Mouse (Mus musculus): ENCODE data around the gene Il17c. TPM values are rescaled to one million over a fixed set of nuclear protein-coding genes. Genes with fewer than 3 reads are reported as not detected.
A peak's percentile ranks its signal among the peaks of the same experiment; 100 is the strongest.

The Il17c gene
- total RNA-seq, 2 experiments from 2014 or later = not detected

GRCm38 (mm10) chr8:122430058-122430636 is 8.3 kb downstream of the Il17c start:
- peak; percentile 76 for ATAC-seq (replicated peaks; ENCODE audit: poor library complexity)

- no peak for ATAC-seq (replicated peaks; ENCODE audit: poor library complexity)
Measured at GRCm38 (mm10) chr8:122430646-122431045, 8.8 kb downstream of the Il17c start.

- no peak for ATAC-seq (replicated peaks; ENCODE audit: poor library complexity)
Measured at GRCm38 (mm10) chr8:122431694-122432442, 10.0 kb downstream of the Il17c start.

- ATAC-seq (replicated peaks; ENCODE audit: poor library complexity) = peak; percentile 56
Measured at GRCm38 (mm10) chr8:122432443-122433268, 10.8 kb downstream of the Il17c start, which contains the start of gene Cyba. Gene Cyba (minus strand): TSS chr8:122432930.

GRCm38 (mm10) chr8:122433269-122433905 is 11.6 kb downstream of the Il17c start:
- ATAC-seq (replicated peaks; ENCODE audit: poor library complexity) = peak; percentile 25; the same call in 1 of the 2 replicates

GRCm38 (mm10) chr8:122435375-122435774 is 13.6 kb downstream of the Il17c start:
- ATAC-seq (replicated peaks; ENCODE audit: poor library complexity) = no peak

GRCm38 (mm10) chr8:122436146-122436545 is 14.3 kb downstream of the Il17c start:
- no peak for ATAC-seq (replicated peaks; ENCODE audit: poor library complexity)

- ATAC-seq (replicated peaks; ENCODE audit: poor library complexity) = no peak
Measured at GRCm38 (mm10) chr8:122436586-122437125, 14.8 kb downstream of the Il17c start.

GRCm38 (mm10) chr8:122437708-122438331 is 16.0 kb downstream of the Il17c start:
- ATAC-seq (replicated peaks; ENCODE audit: poor library complexity) = peak; percentile 63

- no peak for ATAC-seq (replicated peaks; ENCODE audit: poor library complexity)
Measured at GRCm38 (mm10) chr8:122439336-122439735, 17.5 kb downstream of the Il17c start.

GRCm38 (mm10) chr8:122441326-122441725 is 19.5 kb downstream of the Il17c start:
- ATAC-seq (replicated peaks; ENCODE audit: poor library complexity) = no peak

- ATAC-seq (replicated peaks; ENCODE audit: poor library complexity) = no peak
Measured at GRCm38 (mm10) chr8:122442356-122442755, 20.5 kb downstream of the Il17c start.

- ATAC-seq (replicated peaks; ENCODE audit: poor library complexity) = no peak
Measured at GRCm38 (mm10) chr8:122442781-122443180, 21.0 kb downstream of the Il17c start.

- peak; percentile 90 for ATAC-seq (replicated peaks; ENCODE audit: poor library complexity)
Measured at GRCm38 (mm10) chr8:122443262-122444006, 21.6 kb downstream of the Il17c start, which contains the start of gene Mvd. Gene Mvd (minus strand): TSS chr8:122443422.

GRCm38 (mm10) chr8:122444058-122444748 is 22.4 kb downstream of the Il17c start:
- ATAC-seq (replicated peaks; ENCODE audit: poor library complexity) = peak; percentile 67

GRCm38 (mm10) chr8:122445203-122445602 is 23.4 kb downstream of the Il17c start:
- ATAC-seq (replicated peaks; ENCODE audit: poor library complexity) = no peak

- ATAC-seq (replicated peaks; ENCODE audit: poor library complexity) = no peak
Measured at GRCm38 (mm10) chr8:122451161-122451703, 29.4 kb downstream of the Il17c start.

- no peak for ATAC-seq (replicated peaks; ENCODE audit: poor library complexity)
Measured at GRCm38 (mm10) chr8:122452154-122452553, 30.3 kb downstream of the Il17c start.

GRCm38 (mm10) chr8:122454409-122454808 is 32.6 kb downstream of the Il17c start:
- peak; percentile 50 for ATAC-seq (replicated peaks; ENCODE audit: poor library complexity)
